Mouse (Mus musculus) stomach, embryonic 14.5 days (tissue): Measurements from ENCODE around the gene Cmya5. TPM values are rescaled to one million over a fixed set of nuclear protein-coding genes. Genes with fewer than 3 reads are reported as not detected.

Experiments used
- ATAC-seq: fragments of 200-750 bp; cut with Nextera tagmentation; 2 replicates; pipeline ENCODE4 v1.8.0; 2017; ENCODE audit warnings: low read depth, moderate TSS enrichment; ENCODE audit not compliant: insufficient number of reproducible peaks, insufficient read depth, low FRiP score
- H3K27ac ChIP-seq: fragments of 300-500 bp; sonication (generic); 2 replicates; pipeline ENCODE4 v1.5.1; 2014; ENCODE audit warnings: mild to moderate bottlenecking, low read length, moderate library complexity, mixed read lengths
- H3K27me3 ChIP-seq: fragments of 300-500 bp; sonication (generic); 2 replicates; pipeline ENCODE4 v1.6.1; 2014; ENCODE audit warnings: low read length, control low read depth, mixed read lengths; ENCODE audit not compliant: control insufficient read depth, insufficient read depth
- H3K36me3 ChIP-seq: fragments of 300-500 bp; sonication (generic); 2 replicates; pipeline ENCODE4 v1.6.1; 2014; ENCODE audit warnings: mild to moderate bottlenecking, control low read depth, low read length, moderate library complexity, mixed read lengths; ENCODE audit not compliant: control insufficient read depth, insufficient read depth
- H3K4me1 ChIP-seq: fragments of 300-500 bp; sonication (generic); 2 replicates; pipeline ENCODE4 v1.6.1; 2014; ENCODE audit warnings: low read length, control low read depth, mixed read lengths; ENCODE audit not compliant: control insufficient read depth, insufficient read depth
- H3K4me2 ChIP-seq: fragments of 300-500 bp; sonication (generic); replicated peaks from 2 replicates; pipeline ENCODE4 v1.6.1; 2014; ENCODE audit warnings: low read depth, low read length, control low read depth
- H3K4me3 ChIP-seq: fragments of 300-500 bp; sonication (generic); 2 replicates; pipeline ENCODE4 v1.5.1; 2014; ENCODE audit warnings: low read depth, low read length, control low read depth
- H3K9ac ChIP-seq: fragments of 300-500 bp; sonication (generic); replicated peaks from 2 replicates; pipeline ENCODE4 v1.6.1; 2014; ENCODE audit warnings: low read depth, mild to moderate bottlenecking, control low read depth, low read length, moderate library complexity, mixed read lengths
- H3K9me3 ChIP-seq: fragments of 300-500 bp; sonication (generic); 2 replicates; pipeline ENCODE4 v1.6.1; 2016; ENCODE audit warnings: low read depth, low read length, control low read depth; ENCODE audit not compliant: control insufficient read depth
- WGBS: fragments of 180-500 bp; shearing (Covaris S2); extraction: QIAGEN DNeasy Blood & Tissue Kit; methylation state at CpG from one replicate; pipeline ENCODE4 v1.1.7; 2014; 5-methylcytosine and 5-hydroxymethylcytosine counted together
- polyA plus RNA-seq: library from polyadenylated mRNA; unstranded; fragments of >200 nt; fragmentation: Nextera tagmentation; extraction: Ambion mirVana; gene quantifications from 2 replicates; pipeline ENCODE4 v1.2.1, GENCODE M21; 2014

Cmya5 gene
- polyA plus RNA-seq, 1 experiment from 2014 or later, result 0.41 TPM

DNA sequence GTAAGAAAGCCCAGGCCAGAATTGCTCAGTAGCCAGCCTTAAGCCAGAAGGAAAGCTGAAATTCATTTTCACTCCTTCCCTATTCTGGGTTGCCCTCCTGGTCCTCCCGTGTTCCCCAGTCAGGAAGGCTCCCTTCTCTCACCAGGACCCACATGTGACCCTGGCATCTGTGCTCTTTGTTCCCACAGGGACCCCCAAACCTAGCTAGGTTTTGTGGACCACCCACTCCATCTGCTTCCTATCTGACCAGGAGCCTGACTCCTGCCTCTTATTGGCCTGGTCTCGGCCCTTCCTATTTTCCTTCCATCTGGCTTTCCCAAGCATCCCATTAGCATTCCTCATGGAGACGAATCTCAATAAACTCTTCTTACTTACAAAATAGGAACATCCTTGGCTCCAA lies 45.9 kb downstream of the Cmya5 start:
- Histone ChIP-seq H3K4me2 (no peak overlapping the region), H3K27me3 (no peaks in the 10 kb centered on the region), H3K9me3 (no peaks in the 10 kb centered on the region), H3K36me3 (no peaks in the 10 kb centered on the region), H3K4me3 (no peak overlapping the region), H3K27ac (no peak overlapping the region), H3K9ac (no peak overlapping the region), H3K4me1 (no peaks in the 10 kb centered on the region)
- 87% methylated on average over 3 of the region's 3 CpGs for WGBS
- ATAC-seq, result no peak

DNA sequence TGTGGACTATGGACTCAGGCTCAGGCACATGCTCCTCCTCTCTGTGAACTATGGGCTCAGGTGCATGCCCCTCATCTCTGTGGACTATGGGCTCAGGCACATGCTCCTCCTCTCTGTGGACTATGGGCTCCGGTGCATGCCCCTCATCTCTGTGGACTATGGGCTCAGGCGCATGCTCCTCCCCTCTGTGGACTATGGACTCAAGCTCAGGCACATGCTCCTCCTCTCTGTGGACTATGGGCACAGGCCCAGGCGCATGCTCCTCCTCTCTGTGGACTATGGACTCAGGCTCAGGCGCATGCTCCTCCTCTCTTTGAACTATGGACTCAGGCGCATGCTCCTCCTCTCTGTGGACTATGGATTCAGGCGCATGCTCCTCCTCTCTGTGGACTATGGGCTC lies 47.9 kb downstream of the Cmya5 start:
- no peak overlapping the region for H3K27ac ChIP-seq
- H3K27me3 ChIP-seq, result no peaks in the 10 kb centered on the region
- no peak overlapping the region for H3K4me2 ChIP-seq
- WGBS, result 94% methylated on average over 6 of the region's 6 CpGs
- H3K9me3 ChIP-seq, result no peaks in the 10 kb centered on the region
- no peaks in the 10 kb centered on the region for H3K4me1 ChIP-seq
- no peak overlapping the region for H3K9ac ChIP-seq
- no peaks in the 10 kb centered on the region for H3K36me3 ChIP-seq
- ATAC-seq, result no peak
- no peak overlapping the region for H3K4me3 ChIP-seq

DNA sequence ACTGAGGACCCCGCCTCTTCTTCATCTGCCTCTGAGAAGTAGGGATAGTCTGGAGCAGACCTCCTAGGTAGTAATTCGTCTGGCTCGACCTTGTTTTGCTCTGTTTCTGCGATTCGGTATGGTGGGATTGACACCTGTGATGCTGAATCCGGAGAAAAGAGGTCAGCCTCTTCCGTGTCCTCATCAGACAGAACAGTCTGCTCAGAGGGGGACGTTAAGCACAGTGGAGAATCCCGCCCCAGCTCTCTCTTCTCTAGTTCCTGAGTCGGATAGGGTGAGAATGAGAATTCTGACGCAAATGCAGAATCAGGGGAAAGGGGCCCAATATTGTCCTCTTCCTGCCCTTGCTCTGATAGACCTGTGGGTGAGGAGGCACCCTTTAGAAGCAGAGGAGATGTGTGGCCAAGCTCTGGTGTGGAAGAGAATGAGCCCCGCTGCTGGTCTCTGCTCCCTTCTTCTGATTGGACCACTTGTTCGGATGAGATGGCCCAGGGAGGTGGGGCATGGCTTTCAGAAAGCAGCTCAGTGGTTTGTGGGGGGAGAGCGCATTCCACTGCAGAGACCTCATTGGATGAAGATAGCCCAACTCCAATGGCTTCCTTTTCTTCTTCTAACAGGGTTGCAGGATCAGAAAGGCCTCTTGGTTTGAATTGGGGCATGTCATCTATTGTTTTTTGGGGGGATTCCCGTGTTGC lies 49.3 kb downstream of the Cmya5 start:
- Histone ChIP-seq H3K27me3 (no peaks in the 10 kb centered on the region), H3K4me2 (no peak overlapping the region), H3K9me3 (no peaks in the 10 kb centered on the region), H3K4me1 (no peaks in the 10 kb centered on the region), H3K27ac (no peak overlapping the region), H3K9ac (no peak overlapping the region), H3K36me3 (no peaks in the 10 kb centered on the region), H3K4me3 (no peak overlapping the region)
- WGBS, result 85% methylated on average over 15 of the region's 15 CpGs
- no peak for ATAC-seq

DNA sequence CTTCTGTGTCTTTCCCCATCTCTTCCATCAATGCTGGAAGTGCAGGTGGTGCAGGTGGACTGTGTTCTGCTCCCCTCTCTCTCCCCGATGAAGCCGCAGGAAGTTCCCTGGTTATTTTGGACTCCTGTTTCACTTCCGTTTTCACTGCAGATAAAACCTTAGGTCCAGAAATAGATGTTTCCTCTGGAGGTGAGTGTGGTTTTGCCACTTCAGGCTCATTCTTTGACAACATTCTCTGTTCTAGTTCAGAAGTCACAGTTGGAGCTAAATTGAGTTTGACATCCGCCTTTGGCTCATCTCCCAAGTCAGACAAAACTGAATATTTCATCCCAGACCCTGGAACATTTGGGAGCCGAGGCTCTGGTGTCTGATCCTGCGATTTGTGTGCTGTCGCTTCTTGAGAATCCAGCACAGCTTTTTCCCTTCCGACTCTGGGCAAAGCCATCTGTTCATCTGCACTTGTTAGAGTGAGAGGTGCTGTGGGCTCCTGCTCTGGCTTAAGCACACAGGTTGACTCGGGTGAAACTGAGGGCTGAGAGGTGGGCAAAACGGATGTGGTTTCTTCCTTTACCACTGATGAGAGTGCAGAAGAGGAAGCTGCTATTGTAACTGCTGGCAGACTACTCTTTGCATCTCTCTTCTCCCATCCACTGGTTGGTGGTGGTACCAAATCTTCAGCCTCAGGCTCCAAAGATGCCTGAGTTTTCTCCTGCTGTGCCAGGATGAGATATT lies 50.2 kb downstream of the Cmya5 start:
- H3K4me2 ChIP-seq, result no peak overlapping the region
- H3K27me3 ChIP-seq, result no peaks in the 10 kb centered on the region
- H3K27ac ChIP-seq, result no peak overlapping the region
- ATAC-seq, result no peak
- WGBS, result 77% methylated on average over 10 of the region's 10 CpGs
- H3K4me1 ChIP-seq, result no peaks in the 10 kb centered on the region
- no peak overlapping the region for H3K4me3 ChIP-seq
- H3K36me3 ChIP-seq, result no peaks in the 10 kb centered on the region
- no peaks in the 10 kb centered on the region for H3K9me3 ChIP-seq
- H3K9ac ChIP-seq, result no peak overlapping the region

DNA sequence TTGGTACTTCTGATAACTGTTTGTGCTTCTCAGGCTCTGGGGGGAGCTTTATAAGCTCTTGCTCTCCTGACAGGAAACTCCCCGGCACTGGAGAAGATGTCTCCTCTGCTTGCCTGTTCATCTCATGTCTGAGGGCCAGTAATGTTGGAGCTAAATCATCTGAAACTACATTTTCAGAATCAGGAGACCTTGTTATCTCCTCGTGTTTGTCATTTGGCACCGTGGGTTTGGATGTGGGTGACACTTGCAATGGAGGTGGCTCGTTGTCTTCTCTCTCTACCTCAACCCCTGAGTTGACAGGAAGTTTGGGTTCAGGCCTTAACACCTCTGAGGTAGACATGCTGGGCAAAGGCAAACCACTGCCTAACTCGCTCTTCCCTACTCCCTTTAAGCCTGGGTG lies 50.8 kb downstream of the Cmya5 start:
- Histone ChIP-seq H3K4me1 (no peaks in the 10 kb centered on the region), H3K4me2 (no peak overlapping the region), H3K9ac (no peak overlapping the region), H3K27ac (no peak overlapping the region), H3K36me3 (no peaks in the 10 kb centered on the region), H3K27me3 (no peaks in the 10 kb centered on the region), H3K9me3 (no peaks in the 10 kb centered on the region), H3K4me3 (no peak overlapping the region)
- 80% methylated on average over 5 of the region's 5 CpGs for WGBS
- ATAC-seq, result no peak

DNA sequence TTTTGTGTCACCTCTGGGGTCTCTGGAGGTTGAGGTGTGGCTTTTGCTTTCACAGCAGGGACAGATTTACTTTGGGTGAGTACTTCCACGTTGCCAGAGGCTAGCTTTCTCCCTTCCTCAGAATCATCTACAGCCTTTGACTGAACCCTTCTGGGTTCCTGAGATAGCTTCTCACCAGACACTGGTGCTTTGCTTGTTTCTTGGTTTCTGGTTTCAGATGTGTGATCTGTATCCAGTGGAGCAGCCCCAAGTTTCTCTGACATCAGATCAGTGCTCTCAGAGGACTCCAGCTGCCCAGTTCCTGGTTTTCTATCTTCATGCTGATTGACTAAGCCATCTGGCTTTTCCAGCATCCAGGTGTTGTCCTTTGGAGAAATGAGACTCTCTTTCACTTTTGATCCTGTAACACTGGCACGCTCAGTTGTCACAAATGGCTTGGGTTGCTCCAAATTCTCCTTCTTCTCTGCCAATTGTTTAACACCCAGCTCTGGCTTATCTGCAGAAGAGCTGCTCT lies 51.6 kb downstream of the Cmya5 start:
- Histone ChIP-seq H3K4me2 (no peak overlapping the region), H3K9ac (no peak overlapping the region), H3K27me3 (no peaks in the 10 kb centered on the region), H3K27ac (no peak overlapping the region), H3K4me1 (no peaks in the 10 kb centered on the region), H3K9me3 (no peaks in the 10 kb centered on the region), H3K36me3 (no peaks in the 10 kb centered on the region), H3K4me3 (no peak overlapping the region)
- WGBS, result 65% methylated on average over 2 of the region's 2 CpGs
- ATAC-seq, result no peak

DNA sequence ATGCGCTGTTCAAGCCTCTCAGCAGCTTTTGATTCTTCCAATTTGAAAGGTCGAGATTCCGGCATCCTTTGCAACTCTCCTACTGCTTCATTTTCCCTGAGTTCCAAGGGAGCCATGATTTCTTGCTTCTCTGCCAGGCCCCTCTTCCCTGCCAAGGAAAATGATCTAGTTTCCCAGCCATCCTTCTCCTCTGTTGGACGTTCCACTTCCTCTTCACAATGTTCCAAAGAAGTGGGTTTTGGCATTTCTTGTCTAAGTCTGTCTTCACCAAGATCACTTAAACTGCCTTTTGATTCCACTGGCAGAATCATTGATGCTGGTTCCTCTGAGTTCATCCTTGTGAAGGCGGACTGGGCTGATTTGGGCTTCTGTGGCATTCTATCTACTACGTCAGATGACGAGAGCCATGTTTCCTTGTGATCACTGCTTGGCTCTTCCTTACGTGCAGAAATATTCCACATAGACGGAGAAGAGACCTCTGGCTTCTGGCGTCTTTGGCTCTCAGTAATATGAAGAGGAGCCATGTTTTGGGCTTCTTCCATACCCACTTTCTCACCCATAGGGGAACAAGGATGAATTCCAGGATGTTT lies 52.6 kb downstream of the Cmya5 start:
- no peak overlapping the region for H3K4me2 ChIP-seq
- no peak overlapping the region for H3K9ac ChIP-seq
- no peaks in the 10 kb centered on the region for H3K36me3 ChIP-seq
- WGBS, result 91% methylated on average over 10 of the region's 10 CpGs
- no peaks in the 10 kb centered on the region for H3K27me3 ChIP-seq
- no peak overlapping the region for H3K27ac ChIP-seq
- no peaks in the 10 kb centered on the region for H3K4me1 ChIP-seq
- no peaks in the 10 kb centered on the region for H3K9me3 ChIP-seq
- no peak for ATAC-seq
- no peak overlapping the region for H3K4me3 ChIP-seq

DNA sequence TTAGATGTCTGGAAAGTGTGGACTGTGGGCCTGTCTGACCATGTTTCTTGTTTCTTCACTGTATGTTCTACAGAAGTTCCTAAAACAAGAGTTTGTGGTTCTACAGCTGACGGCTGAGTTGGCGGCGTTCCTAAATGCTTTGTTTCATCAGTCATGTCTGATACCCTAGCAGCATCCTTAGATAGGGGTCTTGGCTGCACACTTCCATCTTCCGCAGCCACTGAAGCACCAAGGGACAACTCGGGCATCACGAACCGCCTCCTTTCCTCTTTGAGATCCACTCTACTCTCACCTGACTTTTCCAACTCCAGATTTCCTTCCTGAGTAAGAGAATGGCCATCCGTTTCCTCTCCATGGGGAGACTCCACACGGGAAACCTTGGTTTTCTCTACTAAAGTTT lies 53.3 kb downstream of the Cmya5 start:
- Histone ChIP-seq H3K4me2 (no peak overlapping the region), H3K27me3 (no peaks in the 10 kb centered on the region), H3K4me3 (no peak overlapping the region), H3K9me3 (no peaks in the 10 kb centered on the region), H3K4me1 (no peaks in the 10 kb centered on the region), H3K27ac (no peak overlapping the region), H3K36me3 (no peaks in the 10 kb centered on the region), H3K9ac (no peak overlapping the region)
- ATAC-seq, result no peak
- WGBS, result 90% methylated on average over 9 of the region's 9 CpGs
